Mouse (Mus musculus) bone marrow, adult 2 months (tissue): ENCODE data around the gene Rplp0. TPM values are rescaled to one million over a fixed set of nuclear protein-coding genes. Genes with fewer than 3 reads are reported as not detected.

Experiments used
- H3K27ac ChIP-seq: fragments of 200-500 bp; 2 replicates; pipeline ENCODE4 v1.5.1; 2012; ENCODE audit warnings: low read depth, mild to moderate bottlenecking, control low read depth, inconsistent platforms, low read length; ENCODE audit not compliant: control insufficient read depth, poor library complexity, insufficient read depth
- H3K4me1 ChIP-seq: fragments of 200-500 bp; 2 replicates; pipeline ENCODE4 v1.6.1; 2011; ENCODE audit warnings: low read length; ENCODE audit not compliant: control insufficient read depth, insufficient read depth
- H3K4me3 ChIP-seq: fragments of 200-500 bp; replicated peaks from 2 replicates; pipeline ENCODE3; 2011; ENCODE audit warnings: mild to moderate bottlenecking, low read depth, low read length, control low read depth; ENCODE audit not compliant: control insufficient read depth
- CTCF ChIP-seq: fragments of 200-500 bp; IDR thresholded peaks from 2 replicates; pipeline ENCODE4 v1.5.1; 2011; ENCODE audit warnings: low read length, control low read depth; ENCODE audit not compliant: control insufficient read depth, insufficient read depth
- POLR2A ChIP-seq: fragments of 200-500 bp; IDR thresholded peaks from 2 replicates; pipeline ENCODE4 v1.6.1; 2011; ENCODE audit warnings: low read depth, mild to moderate bottlenecking, control low read depth, low read length, borderline replicate concordance; ENCODE audit not compliant: control insufficient read depth
- WGBS: fragments of 180-500 bp; shearing (Covaris S2); methylation state at CpG from one replicate; pipeline ENCODE4 v1.1.7; 2018; 5-methylcytosine and 5-hydroxymethylcytosine counted together
- polyA plus RNA-seq: library from polyadenylated mRNA; stranded (reverse); fragments of >200 nt; gene quantifications from 2 replicates; pipeline ENCODE4 v1.2.4, GENCODE M21; 2011; ENCODE audit warnings: low replicate concordance; ENCODE audit not compliant: missing spikeins, insufficient read depth, insufficient read length

The Rplp0 gene
- 1,167 and 1,244 TPM in 2 replicates for polyA plus RNA-seq

GRCm38 (mm10) chr5:115559237-115560101 is at the start of gene Rplp0:
Gene Rplp0, plus strand, starts transcription at chr5:115559467.
- Histone ChIP-seq H3K27ac (peak within 1 kb of the TSS; percentile 65), H3K4me3 (peak within 1 kb of the TSS; percentile 57), H3K4me1 (no peaks in the 10 kb centered on the region; the same call in 1 of the 2 replicates)
- under 1% methylated on average over 78 of the region's 78 CpGs for WGBS
- TF ChIP-seq CTCF (peak; percentile 99), POLR2A (peak; percentile 99)

GRCm38 (mm10) chr5:115509790-115510689 is 49.2 kb upstream of the Rplp0 start:
- peaks cover 3% of the 10 kb centered on the region; the same call in 1 of the 2 replicates for H3K4me1 ChIP-seq
- peak overlapping the region; percentile 9; the same call in 1 of the 2 replicates for H3K27ac ChIP-seq
- no peak overlapping the region for H3K4me3 ChIP-seq
- no peak for TF ChIP-seq POLR2A
- no peak for TF ChIP-seq CTCF
- WGBS: 46% methylated on average over 15 of the region's 15 CpGs

- 50% methylated on average over 7 of the region's 7 CpGs for WGBS
- no peak overlapping the region for H3K4me3 ChIP-seq
- H3K4me1 ChIP-seq: peaks cover 5% of the 10 kb centered on the region; the same call in 1 of the 2 replicates
- TF ChIP-seq POLR2A: no peak
- TF ChIP-seq CTCF: no peak
- no peak overlapping the region for H3K27ac ChIP-seq
Measured at GRCm38 (mm10) chr5:115512375-115512774, 46.9 kb upstream of the Rplp0 start.

- Histone ChIP-seq H3K4me3 (no peak overlapping the region), H3K27ac (no peak overlapping the region), H3K4me1 (peaks cover 8% of the 10 kb centered on the region)
- WGBS: 89% methylated on average over 14 of the region's 14 CpGs
- TF ChIP-seq POLR2A: no peak
- TF ChIP-seq CTCF: no peak
Measured at GRCm38 (mm10) chr5:115513246-115513645, 46.0 kb upstream of the Rplp0 start.

- H3K4me3 ChIP-seq: no peak overlapping the region
- no peak for TF ChIP-seq POLR2A
- TF ChIP-seq CTCF: no peak
- peaks cover 8% of the 10 kb centered on the region for H3K4me1 ChIP-seq
- H3K27ac ChIP-seq: no peak overlapping the region
- WGBS: 81% methylated on average over 16 of the region's 16 CpGs
Measured at GRCm38 (mm10) chr5:115513721-115514120, 45.5 kb upstream of the Rplp0 start.

- H3K4me1 ChIP-seq: peaks cover 10% of the 10 kb centered on the region
- no peak for TF ChIP-seq CTCF
- TF ChIP-seq POLR2A: no peak
- no peak overlapping the region for H3K27ac ChIP-seq
- H3K4me3 ChIP-seq: no peak overlapping the region
- 68% methylated on average over 6 of the region's 6 CpGs for WGBS
Measured at GRCm38 (mm10) chr5:115514346-115514745, 44.9 kb upstream of the Rplp0 start.

GRCm38 (mm10) chr5:115514896-115515587 is 44.2 kb upstream of the Rplp0 start:
- WGBS: 42% methylated on average over 20 of the region's 20 CpGs
- no peak for TF ChIP-seq CTCF
- TF ChIP-seq POLR2A: no peak

GRCm38 (mm10) chr5:115516081-115516907 is 43.0 kb upstream of the Rplp0 start:
- WGBS: 2% methylated on average over 32 of the region's 32 CpGs
- peaks cover 14% of the 10 kb centered on the region for H3K4me1 ChIP-seq
- TF ChIP-seq POLR2A (peak; percentile 31; the same call in 1 of the 2 replicates), CTCF (no peak)

More at GRCm38 (mm10) chr5:115514896-115515587, 44.2 kb upstream of the Rplp0 start:
- Histone ChIP-seq H3K4me1 (peaks cover 11% of the 10 kb centered on the region), H3K4me3 (no peak overlapping the region), H3K27ac (peak overlapping the region; percentile 45)

More at GRCm38 (mm10) chr5:115516081-115516907, 43.0 kb upstream of the Rplp0 start:
- H3K4me3 ChIP-seq: peak overlapping the region; percentile 67
- peak overlapping the region; percentile 92 for H3K27ac ChIP-seq
